8 mouse cellular contexts compared by ENCODE assay signal in genomic region chrX:7574087-7574884, GRCm38 (mm10). TPM values are rescaled to one million over a fixed set of nuclear protein-coding genes. Genes with fewer than 3 reads are reported as not detected.
DNase-seq lines count a peak whose midpoint lies in the region; ATAC-seq and TF ChIP-seq lines count a peak whose summit lies in the region.

Ppp1r3f (minus strand) TSS chrX:7574283.

- TF ChIP-seq POLR2A in bone marrow macrophage, adult 2 months (IDR thresholded peaks at IDR 0.05; ENCODE audit: borderline replicate concordance, low read depth, low read length), result no peak
- peak; percentile 29; the same call in 1 of the 2 replicates for TF ChIP-seq POLR2A in embryonic fibroblast, embryonic 13.5 days (IDR thresholded peaks at IDR 0.05; ENCODE audit: low read depth, low read length)

- H3K9ac ChIP-seq in kidney, embryonic 14.5 days (ENCODE audit: low read depth, low read length), result peak within 1 kb of the TSS; percentile 72
- peak within 1 kb of the TSS; percentile 54 for H3K9ac ChIP-seq in limb, embryonic 15.5 days

- ATAC-seq in kidney, embryonic 14.5 days (ENCODE audit: low FRiP score, low TSS enrichment), result peak; percentile 98
- peak; percentile 97 for ATAC-seq in limb, embryonic 15.5 days (ENCODE audit: insufficient number of reproducible peaks, low FRiP score, low TSS enrichment, low read depth)

- TF ChIP-seq CTCF in bone marrow macrophage, adult 2 months (IDR thresholded peaks at IDR 0.05; ENCODE audit: low read depth, low read length), result no peak
- TF ChIP-seq CTCF in embryonic fibroblast, embryonic 13.5 days (IDR thresholded peaks at IDR 0.05; ENCODE audit: borderline replicate concordance, insufficient read depth, low read length), result no peak

- peak within 1 kb of the TSS; percentile 66 for H3K27ac ChIP-seq in bone marrow macrophage, adult 2 months (ENCODE audit: insufficient read depth, low read depth, low read length)
- peak within 1 kb of the TSS; percentile 70 for H3K27ac ChIP-seq in embryonic fibroblast, embryonic 13.5 days (ENCODE audit: insufficient read depth, low read length)
- H3K27ac ChIP-seq in kidney, embryonic 14.5 days (ENCODE audit: low read depth, low read length), result peak within 1 kb of the TSS; percentile 59; the same call in 1 of the 2 replicates
- peak within 1 kb of the TSS; percentile 84 for H3K27ac ChIP-seq in limb, embryonic 15.5 days

- peak; percentile 93 for DNase-seq in A20 (ENCODE audit: low read depth, low spot score)
- peak; percentile 93 for DNase-seq in heart, adult 9 months (ENCODE audit: low spot score in 2 of 2)
- DNase-seq in monocyte, adult 2 months (ENCODE audit: low read depth in 1 of 2, low spot score in 2 of 2), result peak; percentile 69 to 84
- peak; percentile 94 to 96 for DNase-seq in spleen, postnatal 36 days (ENCODE audit: low spot score in 2 of 2)

- H3K9me3 ChIP-seq in kidney, embryonic 14.5 days (ENCODE audit: control insufficient read depth, low read length), result no peaks in the 10 kb centered on the region
- no peaks in the 10 kb centered on the region for H3K9me3 ChIP-seq in limb, embryonic 15.5 days

- H3K4me3 ChIP-seq in bone marrow macrophage, adult 2 months (ENCODE audit: insufficient read depth, low read length), result peak within 1 kb of the TSS; percentile 71
- H3K4me3 ChIP-seq in embryonic fibroblast, embryonic 13.5 days (ENCODE audit: insufficient read depth, low read length), result peak within 1 kb of the TSS; percentile 73
- peak within 1 kb of the TSS; percentile 55 for H3K4me3 ChIP-seq in kidney, embryonic 14.5 days (ENCODE audit: low read length)
- H3K4me3 ChIP-seq in limb, embryonic 15.5 days, result peak within 1 kb of the TSS; percentile 59

- no peaks in the 10 kb centered on the region for H3K27me3 ChIP-seq in kidney, embryonic 14.5 days (ENCODE audit: control insufficient read depth, insufficient read depth, low read length)
- no peaks in the 10 kb centered on the region for H3K27me3 ChIP-seq in limb, embryonic 15.5 days

- peak within 1 kb of the TSS; percentile 54 for H3K4me2 ChIP-seq in kidney, embryonic 14.5 days (replicated peaks; ENCODE audit: low read depth, low read length)
- peak within 1 kb of the TSS; percentile 60 for H3K4me2 ChIP-seq in limb, embryonic 15.5 days

- H3K4me1 ChIP-seq in bone marrow macrophage, adult 2 months (ENCODE audit: control insufficient read depth, insufficient read depth, low read length), result peaks cover 25% of the 10 kb centered on the region
- H3K4me1 ChIP-seq in embryonic fibroblast, embryonic 13.5 days (ENCODE audit: control insufficient read depth, insufficient read depth, low read length), result no peaks in the 10 kb centered on the region
- no peaks in the 10 kb centered on the region for H3K4me1 ChIP-seq in kidney, embryonic 14.5 days (ENCODE audit: control insufficient read depth, insufficient read depth, low read length)
- H3K4me1 ChIP-seq in limb, embryonic 15.5 days, result peaks cover 9% of the 10 kb centered on the region; the same call in 1 of the 2 replicates

- 30% methylated on average over 65 of the region's 65 CpGs for WGBS in kidney, embryonic 14.5 days
- WGBS in limb, embryonic 15.5 days, result 22% methylated on average over 63 of the region's 65 CpGs

- H3K36me3 ChIP-seq in kidney, embryonic 14.5 days (ENCODE audit: control insufficient read depth, insufficient read depth, low read length), result no peaks in the 10 kb centered on the region
- H3K36me3 ChIP-seq in limb, embryonic 15.5 days, result no peaks in the 10 kb centered on the region

RNA-seq across cellular contexts. Expression of gene Ppp1r3f, which starts in this region (rescaled TPM):
- 0.24 and 2.3 TPM in 2 replicates for polyA plus RNA-seq in bone marrow macrophage, adult 2 months (2012; ENCODE audit: insufficient read depth, insufficient read length, missing spikeins)
- polyA plus RNA-seq in embryonic fibroblast, embryonic 13.5 days (2011; ENCODE audit: insufficient read length, low read depth, missing spikeins), result 2.9 and 3.1 TPM in 2 replicates
- 1.9 and 2.4 TPM in 2 replicates for polyA plus RNA-seq in kidney, embryonic 14.5 days (2014; fragmentation: Nextera tagmentation; extraction: Ambion mirVana)
- 1.4 and 1.9 TPM in 2 replicates for polyA plus RNA-seq in limb, embryonic 15.5 days (2015; fragmentation: Nextera tagmentation; extraction: Ambion mirVana)

Comparison
In these comparisons a context has a peak if more than half of its experiments do, and no peak if none do; other contexts are left out.
1. Peak in every context shown above with its lines: DNase-seq, ATAC-seq, H3K4me3 ChIP-seq and H3K27ac ChIP-seq.